Mouse (Mus musculus): ENCODE data around the gene Mrpl20.

The Mrpl20 gene

GRCm38 (mm10) chr4:155831205-155831766 lies 28.6 kb downstream of the Mrpl20 start, which contains the start of gene Aurkaip1:
Aurkaip1 (plus strand) TSS chr4:155831272.
- DNase-seq (ENCODE audit: low spot score in 2 of 2), result peak; percentile 98 to 99

- DNase-seq (ENCODE audit: low spot score in 2 of 2), result peak in 1 of 2 experiments; percentile 79
Observed at GRCm38 (mm10) chr4:155831831-155832230, 29.2 kb downstream of the Mrpl20 start.

- peak; percentile 24 to 68 for DNase-seq (ENCODE audit: low spot score in 2 of 2)
Observed at GRCm38 (mm10) chr4:155832321-155832720, 29.6 kb downstream of the Mrpl20 start.

GRCm38 (mm10) chr4:155833234-155833633 lies 30.6 kb downstream of the Mrpl20 start:
- peak; percentile 17 to 61 for DNase-seq (ENCODE audit: low spot score in 2 of 2)

- peak; percentile 68 to 81 for DNase-seq (ENCODE audit: low spot score in 2 of 2)
Observed at GRCm38 (mm10) chr4:155833836-155834235, 31.2 kb downstream of the Mrpl20 start.

GRCm38 (mm10) chr4:155837404-155838010 lies 34.8 kb downstream of the Mrpl20 start:
- DNase-seq (ENCODE audit: low spot score in 2 of 2), result peak in 1 of 2 experiments; percentile 12

- no peak for DNase-seq (ENCODE audit: low spot score in 2 of 2)
Observed at GRCm38 (mm10) chr4:155838187-155839153, 35.8 kb downstream of the Mrpl20 start.

GRCm38 (mm10) chr4:155839483-155839910 lies 36.8 kb downstream of the Mrpl20 start, which contains the start of gene Mxra8:
Mxra8 (plus strand) TSS chr4:155839680.
- DNase-seq (ENCODE audit: low spot score in 2 of 2), result peak; percentile 36 to 67

- DNase-seq (ENCODE audit: low spot score in 2 of 2), result no peak
Observed at GRCm38 (mm10) chr4:155840076-155841002, 37.7 kb downstream of the Mrpl20 start.

- DNase-seq (ENCODE audit: low spot score in 2 of 2), result peak; percentile 50 to 81
Observed at GRCm38 (mm10) chr4:155841003-155841454, 38.4 kb downstream of the Mrpl20 start.

- DNase-seq (ENCODE audit: low spot score in 2 of 2), result peak; percentile 16 to 69
Observed at GRCm38 (mm10) chr4:155841651-155842270, 39.1 kb downstream of the Mrpl20 start.

GRCm38 (mm10) chr4:155843231-155843630 lies 40.6 kb downstream of the Mrpl20 start:
- no peak for DNase-seq (ENCODE audit: low spot score in 2 of 2)

GRCm38 (mm10) chr4:155846871-155847578 lies 44.3 kb downstream of the Mrpl20 start, which contains the start of gene Dvl1:
Dvl1 (plus strand) TSS chr4:155847402.
- DNase-seq (ENCODE audit: low spot score in 2 of 2), result peak; percentile 97 to 100

- peak; percentile 46 to 81 for DNase-seq (ENCODE audit: low spot score in 2 of 2)
Observed at GRCm38 (mm10) chr4:155847591-155848352, 45.1 kb downstream of the Mrpl20 start.

GRCm38 (mm10) chr4:155848434-155849095 lies 45.9 kb downstream of the Mrpl20 start:
- no peak for DNase-seq (ENCODE audit: low spot score in 2 of 2)

GRCm38 (mm10) chr4:155849391-155849790 lies 46.7 kb downstream of the Mrpl20 start:
- DNase-seq (ENCODE audit: low spot score in 2 of 2), result no peak

GRCm38 (mm10) chr4:155849792-155850451 lies 47.2 kb downstream of the Mrpl20 start:
- DNase-seq (ENCODE audit: low spot score in 2 of 2), result no peak

GRCm38 (mm10) chr4:155851368-155851767 lies 48.7 kb downstream of the Mrpl20 start:
- DNase-seq (ENCODE audit: low spot score in 2 of 2), result no peak

Data from spleen, postnatal 4 days (tissue).